Mouse (Mus musculus) monocyte, adult 5-6 weeks (primary cell): ENCODE measurements around the gene Cda. TPM values are rescaled to one million over a fixed set of nuclear protein-coding genes. Genes with fewer than 3 reads are reported as not detected.
"Not testable (repeated sequence)": the region's sequence is repeated elsewhere in the genome, so short reads cannot be mapped to it uniquely, and the experiment has no call there.

Source experiments
- ATAC-seq: fragments of 153-309, 156-312 bp; replicated peaks from 2 replicates; pipeline ENCODE4 v1.8.0; 2017; ENCODE audit warnings: mild to moderate bottlenecking; ENCODE audit not compliant: low TSS enrichment, insufficient number of reproducible peaks, severe bottlenecking, poor library complexity, low FRiP score
- total RNA-seq: library from RNA; stranded (forward); fragments of 200-1000, 200-491, 200-594 nt; gene quantifications from 3 replicates; pipeline ENCODE4 v1.2.3, GENCODE M21; 2017

The Cda gene
- total RNA-seq, 1 experiment from 2014 or later, result not detected

DNA sequence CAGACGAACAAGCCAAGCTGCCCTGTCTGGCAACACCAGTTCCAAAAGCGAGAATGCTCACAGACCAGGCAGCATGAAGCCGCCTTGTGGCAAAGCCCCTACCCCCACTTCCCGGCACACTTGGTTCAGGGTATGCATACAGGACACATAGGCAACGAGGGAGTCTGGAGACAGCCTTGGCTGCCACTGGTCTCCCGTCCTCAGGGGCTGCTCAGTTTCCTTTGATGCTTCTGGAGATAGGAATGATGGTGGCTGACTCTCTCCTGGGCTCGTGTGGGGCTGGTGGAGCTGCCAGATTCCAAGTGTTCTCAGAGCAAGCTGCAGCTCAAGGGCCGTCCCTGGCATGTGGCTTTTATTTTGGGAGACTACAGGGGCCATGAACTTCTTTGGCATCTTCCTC is 26.4 kb downstream of the Cda start:
- ATAC-seq, result no peak

DNA sequence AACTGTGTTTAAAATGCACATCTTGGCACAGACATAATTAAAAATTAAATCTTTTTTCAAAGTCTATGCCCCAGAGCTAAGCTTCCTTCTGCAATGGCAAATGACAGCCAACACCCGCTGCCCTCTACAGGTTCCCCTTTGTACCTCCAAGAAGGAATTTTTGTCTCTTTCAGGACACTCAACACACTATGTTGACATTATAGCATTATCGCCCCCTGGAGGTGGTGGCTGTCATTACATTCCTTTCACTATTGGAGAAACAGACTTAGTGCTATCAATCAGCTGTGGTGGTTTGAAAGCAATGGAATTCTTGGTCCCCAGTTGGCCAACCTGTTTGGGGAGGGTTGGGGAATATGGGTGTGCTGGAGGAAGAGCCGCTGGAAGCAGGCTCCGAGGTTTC is 27.8 kb downstream of the Cda start:
- 0 out of 2 replicates have a peak, but pooled peaks have one; percentile 51 for ATAC-seq

DNA sequence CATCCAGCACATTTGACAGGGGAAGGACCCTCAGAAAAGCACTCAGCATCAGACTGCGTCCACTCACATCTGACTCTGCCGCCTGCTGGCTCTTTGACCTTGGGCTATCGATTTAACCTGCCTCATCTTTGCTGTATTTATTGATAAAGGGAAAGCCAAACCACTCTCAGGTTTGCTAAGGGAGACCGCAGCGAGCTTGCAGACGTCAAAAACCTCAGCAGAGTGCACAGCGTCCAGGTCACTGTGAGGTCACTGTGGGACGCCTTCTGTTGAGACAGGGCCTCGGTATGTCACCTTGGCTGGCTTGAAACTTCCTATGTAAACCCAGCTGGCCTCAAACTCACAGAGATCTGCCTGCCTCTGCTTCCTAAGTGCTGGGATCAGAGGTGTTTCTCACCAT is 30.5 kb downstream of the Cda start:
- ATAC-seq, result no peak

- ATAC-seq, result no peak
These were observed 30.9 kb downstream of the Cda start for GRCm38 (mm10) chr4:138336876-138337275.

GRCm38 (mm10) chr4:138335648-138336047 is 32.1 kb downstream of the Cda start:
- no peak for ATAC-seq

DNA sequence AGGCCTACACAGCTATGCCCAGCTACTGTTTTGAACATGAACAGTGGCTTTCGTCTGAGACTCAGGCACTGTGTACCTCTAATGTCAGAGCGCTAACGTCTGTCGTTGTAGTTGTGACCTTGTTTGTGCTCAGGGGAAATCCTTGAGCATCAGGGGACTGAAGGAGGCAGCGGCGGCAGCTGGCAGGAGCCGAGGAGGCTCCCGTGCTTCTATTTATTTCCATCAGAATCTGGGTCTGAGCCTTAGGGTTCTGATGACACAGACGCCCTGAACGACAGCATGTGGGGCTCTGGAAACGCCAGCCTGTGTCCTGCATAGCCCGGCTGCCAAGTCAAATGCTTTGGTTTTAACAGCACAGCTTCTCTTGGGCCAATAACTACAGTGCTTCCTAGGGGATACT is 32.8 kb downstream of the Cda start:
- ATAC-seq, result no peak

DNA sequence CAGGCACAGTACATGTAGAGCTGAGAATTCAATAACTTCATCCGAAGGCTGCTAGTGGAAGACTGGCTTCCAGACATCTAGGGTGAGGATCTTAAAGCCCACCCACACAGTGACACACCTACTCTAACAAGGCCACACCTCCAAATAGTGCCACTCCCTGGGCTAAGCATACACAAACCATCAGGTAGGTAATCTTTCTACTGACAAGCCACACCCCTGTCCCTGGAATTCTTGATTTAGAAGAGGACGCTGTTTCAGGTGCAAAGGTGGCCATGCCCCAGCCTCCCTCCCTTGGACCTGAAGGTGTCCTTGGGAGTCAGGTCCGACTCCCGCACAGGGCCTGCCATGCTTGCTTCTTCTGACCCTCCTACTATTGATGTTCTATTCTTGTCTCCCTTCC is 34.7 kb downstream of the Cda start:
- ATAC-seq, result no peak

DNA sequence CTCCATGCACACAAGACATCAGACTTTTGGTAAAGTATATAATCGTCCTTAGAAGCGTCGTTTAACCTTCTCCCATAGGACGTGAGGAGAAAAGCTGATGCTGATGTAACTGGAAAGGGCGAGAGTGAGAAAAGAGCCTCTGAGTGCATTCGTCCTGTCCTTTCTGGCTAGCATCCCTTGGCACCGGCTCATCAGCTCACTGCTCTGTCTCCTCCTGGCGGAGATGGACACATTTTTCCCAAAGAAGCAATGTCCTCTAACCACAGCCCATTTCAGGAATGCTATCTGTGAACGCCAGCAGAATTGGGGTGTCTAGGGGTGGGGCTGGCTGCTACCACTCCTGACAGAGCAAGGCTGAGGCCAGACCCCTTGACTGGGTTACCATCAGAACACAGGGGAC is 36.1 kb downstream of the Cda start:
- no peak for ATAC-seq

GRCm38 (mm10) chr4:138330264-138330671 is 37.5 kb downstream of the Cda start:
- no peak for ATAC-seq

DNA sequence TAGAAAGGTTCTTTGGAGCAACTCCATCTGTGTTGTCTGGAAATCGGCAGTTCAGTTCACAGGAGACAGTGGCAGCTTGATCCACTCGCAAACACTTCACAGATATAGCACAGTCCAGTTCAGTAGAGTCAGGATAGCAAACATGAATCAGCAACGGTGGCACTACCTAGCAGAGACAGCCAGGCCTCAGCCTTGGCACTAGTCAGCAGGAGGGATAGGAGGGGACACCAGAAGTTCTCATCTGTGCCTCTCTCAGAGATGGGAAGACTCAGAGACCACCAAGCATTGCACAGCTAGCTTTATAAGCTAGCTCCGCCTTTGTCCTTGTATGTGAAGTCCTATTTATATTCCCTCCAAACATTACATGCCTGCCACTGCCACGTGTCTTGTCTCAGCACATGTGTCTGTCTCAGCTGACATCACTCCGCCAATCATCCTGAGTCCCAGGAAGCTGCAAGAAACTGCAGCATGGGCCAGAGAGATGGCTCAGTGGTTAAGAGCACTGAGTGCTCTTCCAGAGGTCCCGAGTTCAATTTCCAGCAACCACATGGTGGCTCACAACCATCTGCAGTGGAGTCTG is 39.8 kb downstream of the Cda start:
- no peak for ATAC-seq

GRCm38 (mm10) chr4:138327155-138327554 is 40.6 kb downstream of the Cda start:
- not testable (repeated sequence) for ATAC-seq

DNA sequence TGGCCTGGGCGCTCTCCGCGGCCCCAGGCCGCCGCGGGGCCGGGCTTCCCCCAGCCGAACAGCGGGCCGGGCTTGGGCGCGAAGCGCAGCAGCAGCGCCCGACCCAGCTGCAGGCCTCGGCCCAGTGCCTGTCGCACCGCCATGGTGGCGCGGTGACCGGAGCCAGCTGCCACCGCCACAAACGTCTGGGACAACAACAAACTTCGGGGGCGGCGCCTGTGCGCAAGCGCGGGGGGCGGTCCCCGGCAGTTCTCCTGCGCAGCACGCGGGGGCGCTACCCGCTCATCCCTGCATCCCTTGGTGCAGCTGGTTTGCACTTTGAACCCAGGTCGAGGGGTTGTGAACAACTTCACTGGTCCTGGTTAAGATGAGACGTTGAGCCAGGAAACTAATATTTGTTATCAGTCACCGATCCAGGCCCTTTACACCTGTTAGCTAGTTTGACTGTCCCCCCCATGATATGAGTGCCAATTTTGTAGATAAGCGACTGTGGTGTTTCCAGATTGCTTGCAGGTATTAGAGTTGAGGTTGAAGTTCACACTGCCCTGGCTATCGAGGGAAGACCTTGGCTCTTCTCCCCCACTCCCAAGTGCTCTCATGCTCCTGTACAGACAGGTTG is 41.6 kb downstream of the Cda start, which contains the start of gene Pink1:
Gene Pink1 (minus strand): TSS at position 231 of the 619 bp plus-strand sequence.
- ATAC-seq, result peak; percentile 63

GRCm38 (mm10) chr4:138325466-138326076 is 42.2 kb downstream of the Cda start:
- peak; percentile 92 for ATAC-seq

DNA sequence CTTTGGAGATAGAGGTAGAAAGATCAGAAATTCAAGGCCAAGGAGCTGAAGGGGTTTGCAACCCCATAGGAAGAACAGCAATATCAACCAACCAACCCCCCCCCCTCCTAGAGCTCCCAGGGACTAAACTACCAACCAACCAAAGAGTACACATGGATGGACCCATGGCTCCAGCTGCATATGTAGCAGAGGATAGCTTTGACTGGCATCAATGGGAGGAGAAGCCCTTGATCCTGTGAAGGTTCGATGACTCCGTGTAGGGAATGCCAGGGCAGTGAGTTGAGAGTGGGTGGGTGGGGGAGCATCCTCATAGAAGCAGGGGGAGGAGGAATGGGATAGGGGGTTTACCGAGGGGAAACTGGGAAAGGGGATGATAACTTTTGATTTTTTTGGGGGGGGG is 43.3 kb downstream of the Cda start:
- ATAC-seq, result no peak

GRCm38 (mm10) chr4:138323753-138324152 is 44.0 kb downstream of the Cda start:
- ATAC-seq, result no peak

DNA sequence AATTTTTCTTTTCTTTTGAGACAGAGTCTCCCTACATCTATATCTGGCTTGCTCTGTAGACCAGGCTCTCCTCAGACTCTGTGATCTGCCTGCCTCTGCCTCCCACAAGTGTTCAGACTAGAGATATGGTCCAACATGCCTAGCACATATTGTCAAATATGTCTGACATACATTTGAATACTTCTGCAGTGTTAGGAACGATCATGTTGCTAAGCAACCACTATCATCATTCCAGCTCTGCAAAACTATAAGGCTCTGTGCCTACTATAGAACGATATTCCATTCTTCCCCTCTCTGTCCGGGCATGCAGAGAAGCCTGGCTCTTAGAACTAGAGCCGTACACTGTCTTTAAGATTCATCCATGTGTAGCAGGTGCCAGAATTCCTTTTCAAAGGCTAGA is 45.1 kb downstream of the Cda start:
- no peak for ATAC-seq

DNA sequence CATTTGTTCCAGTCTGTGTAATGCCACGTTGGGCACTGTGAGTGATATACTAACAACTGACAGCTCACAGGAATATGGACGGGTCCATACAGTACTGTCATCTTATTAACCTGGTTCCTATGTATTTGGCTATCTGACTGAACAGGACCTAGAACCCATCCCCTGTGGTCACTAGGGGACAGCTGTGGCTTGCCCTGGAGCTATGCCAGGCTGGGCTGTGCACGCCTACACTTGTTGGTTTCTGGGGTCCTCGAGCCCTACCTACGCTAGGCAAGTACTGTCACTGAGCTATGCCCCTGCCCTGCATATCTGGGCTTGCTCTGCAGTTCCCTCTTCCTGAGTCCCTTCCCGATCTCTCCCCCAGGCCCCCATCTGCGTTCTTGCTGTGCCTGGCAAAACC is 46.3 kb downstream of the Cda start:
- no peak for ATAC-seq

DNA sequence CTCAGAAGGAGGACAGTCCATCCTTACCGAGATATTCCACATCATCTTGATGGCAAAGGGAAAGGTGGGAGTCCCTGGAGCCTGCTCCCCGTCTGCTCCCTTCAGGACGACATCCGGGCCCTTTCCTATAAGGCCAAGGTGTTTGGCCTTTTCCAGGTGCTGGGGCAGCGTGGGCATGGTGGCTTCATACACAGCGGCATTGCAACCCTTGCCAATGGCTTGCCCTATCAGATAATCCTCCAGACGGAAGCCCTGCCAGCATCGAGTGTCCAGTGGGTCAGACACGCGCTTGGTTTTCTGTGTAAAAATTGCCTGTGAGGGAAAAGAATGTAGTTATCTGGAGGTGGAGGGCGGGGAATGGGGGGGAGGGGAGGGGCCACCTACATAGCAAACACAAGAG is 47.1 kb downstream of the Cda start:
- no peak for ATAC-seq

GRCm38 (mm10) chr4:138319508-138319907 is 48.3 kb downstream of the Cda start:
- ATAC-seq, result peak; percentile 70
